13 mouse cellular contexts compared by ENCODE assay signal in genomic region chr16:22655223-22655622, GRCm38 (mm10). TPM values are rescaled to one million over a fixed set of nuclear protein-coding genes. Genes with fewer than 3 reads are reported as not detected.
DNase-seq lines count a peak whose midpoint lies in the region; ATAC-seq and TF ChIP-seq lines count a peak whose summit lies in the region.
"Had no signal": no experiment of that assay in that cellular context is flagged by ENCODE, and none has a peak within 500 bp of the region (broad histone marks: within the 10 kb centered on the region; RNA-seq: fewer than 3 reads in every experiment).

No protein-coding gene starts in this region.

- ATAC-seq in midbrain, postnatal 0 days (ENCODE audit: low FRiP score), result no peak
- ATAC-seq: inflammation-experienced regulatory T-cells, adult 6 months had no signal

- H3K9me3 ChIP-seq in midbrain, postnatal 0 days (ENCODE audit: low read length), result no peaks in the 10 kb centered on the region
- no peaks in the 10 kb centered on the region for H3K9me3 ChIP-seq in midbrain, embryonic 10.5 days (replicated peaks)
- H3K9me3 ChIP-seq: kidney, embryonic 15.5 days had no signal

- H3K27me3 ChIP-seq in midbrain, postnatal 0 days (ENCODE audit: insufficient read depth, low read length), result peaks cover 21% of the 10 kb centered on the region; the same call in 1 of the 2 replicates
- H3K27me3 ChIP-seq in midbrain, embryonic 10.5 days (ENCODE audit: low read depth, poor library complexity, severe bottlenecking), result peaks cover 53% of the 10 kb centered on the region

- 73% methylated on average over 5 of the region's 5 CpGs for WGBS in midbrain, postnatal 0 days
- 77% methylated on average over 5 of the region's 5 CpGs for WGBS in midbrain, embryonic 10.5 days

- no peaks in the 10 kb centered on the region for H3K36me3 ChIP-seq in midbrain, postnatal 0 days (ENCODE audit: insufficient read depth, low read length)
- H3K36me3 ChIP-seq in midbrain, embryonic 10.5 days, result no peaks in the 10 kb centered on the region
- H3K36me3 ChIP-seq: kidney, embryonic 15.5 days had no signal

- no peak overlapping the region for H3K27ac ChIP-seq in midbrain, postnatal 0 days (ENCODE audit: low read depth, low read length)
- no peak overlapping the region for H3K27ac ChIP-seq in midbrain, embryonic 10.5 days (replicated peaks)
- H3K27ac ChIP-seq: kidney, embryonic 15.5 days had no signal

- peak overlapping the region; percentile 88; the same call in 1 of the 2 replicates for H3K4me2 ChIP-seq in midbrain, postnatal 0 days (ENCODE audit: low read depth, low read length, poor library complexity, severe bottlenecking)
- H3K4me2 ChIP-seq: lung, embryonic 14.5 days had no signal

- DNase-seq in cerebellum, postnatal 25 days, result peak; percentile 30 to 35
- DNase-seq in cerebellum, adult 9-10 months, result no peak
- DNase-seq in midbrain, postnatal 0 days (ENCODE audit: low spot score), result no peak
- DNase-seq in midbrain, embryonic 10.5 days (ENCODE audit: low spot score), result no peak
- DNase-seq in naive thymus-derived CD4-positive, alpha-beta T cell, adult 2 months (ENCODE audit: low read depth), result peak; percentile 27
- no peak for DNase-seq in kidney, postnatal 4 days
- DNase-seq in left cerebral cortex, adult 9 months (ENCODE audit: low spot score in 2 of 2), result no peak
- no peak for DNase-seq in embryo, embryonic 10 days (ENCODE audit: low spot score)
- DNase-seq: gastrocnemius, postnatal 14 days; heart, postnatal 36 days; lung, embryonic 14.5 days had no signal

- 0 out of 2 replicates have a peak, but pooled peaks cover 3% of the 10 kb centered on the region for H3K4me1 ChIP-seq in midbrain, postnatal 0 days (ENCODE audit: insufficient read depth, low read length)
- peaks cover 20% of the 10 kb centered on the region for H3K4me1 ChIP-seq in midbrain, embryonic 10.5 days

- no peak for TF ChIP-seq CTCF in midbrain, postnatal 0 days (IDR thresholded peaks at IDR 0.05)

- H3K9ac ChIP-seq in midbrain, postnatal 0 days (replicated peaks; ENCODE audit: low read length, poor library complexity, severe bottlenecking), result no peak overlapping the region
- H3K9ac ChIP-seq: kidney, embryonic 15.5 days; lung, embryonic 14.5 days had no signal

- H3K4me3 ChIP-seq in midbrain, postnatal 0 days (ENCODE audit: low read depth, low read length), result no peak overlapping the region
- no peak overlapping the region for H3K4me3 ChIP-seq in midbrain, embryonic 10.5 days
- H3K4me3 ChIP-seq: kidney, embryonic 15.5 days had no signal

RNA-seq across cellular contexts. Expression of gene Dgkg, which starts 1.8 kb away (rescaled TPM):
- 6.2 and 8.2 TPM in 2 replicates for total RNA-seq in midbrain, postnatal 0 days (2014; rRNA removed)
- 5.4 and 5.5 TPM in 2 replicates for polyA plus RNA-seq in midbrain, postnatal 0 days (2015; fragmentation: Nextera tagmentation; extraction: Ambion mirVana)
- polyA plus RNA-seq in midbrain, embryonic 10.5 days (2016; fragmentation: Nextera tagmentation; extraction: Ambion mirVana), result 0.07 and 0.10 TPM in 2 replicates

Comparison
In these comparisons a context has a peak if more than half of its experiments do, and no peak if none do; other contexts are left out.
1. DNase-seq: peak in cerebellum, postnatal 25 days (2 of 2) and naive thymus-derived CD4-positive, alpha-beta T cell, adult 2 months (single experiment); none in cerebellum, adult 9-10 months (single experiment), midbrain, postnatal 0 days (single experiment), midbrain, embryonic 10.5 days (single experiment), kidney, postnatal 4 days (0 of 2), left cerebral cortex, adult 9 months (0 of 2) and embryo, embryonic 10 days (single experiment).